Mouse (Mus musculus): ENCODE measurements around the gene Prpf31.

DNA sequence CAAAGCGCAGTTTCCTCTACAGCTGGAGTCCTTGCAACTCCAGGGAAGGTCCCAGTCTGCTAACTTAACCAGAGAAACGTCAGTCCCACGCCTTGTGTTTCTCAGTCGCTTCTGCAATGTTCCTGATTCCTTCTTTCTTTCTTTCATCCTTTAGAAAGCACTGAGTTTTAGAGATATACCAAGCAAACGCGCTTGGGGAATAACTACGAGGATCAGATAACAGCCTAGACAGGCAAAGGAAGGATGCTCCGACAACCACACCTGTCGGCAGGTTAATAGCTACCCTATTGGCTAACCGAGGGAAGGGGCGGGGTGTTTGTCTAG is 14.5 kb downstream of the Prpf31 start:
- TF ChIP-seq EP300 (optimal IDR thresholded peaks at IDR 0.05): no peak
- no peak for TF ChIP-seq CTCF (IDR thresholded peaks at IDR 0.05; ENCODE audit: low read depth)

All from stomach, postnatal 0 days (tissue).